Mouse (Mus musculus) liver, embryonic 12.5 days (tissue): ENCODE results near the gene Hhex. TPM values are rescaled to one million over a fixed set of nuclear protein-coding genes. Genes with fewer than 3 reads are reported as not detected.
A peak's percentile ranks its signal among the peaks of the same experiment; 100 is the strongest.

Source experiments
- ATAC-seq: fragments of 200-750 bp; cut with Nextera tagmentation; 2 replicates; pipeline ENCODE4 v1.8.0; 2017; ENCODE audit warnings: moderate number of reproducible peaks, mild to moderate bottlenecking, moderate library complexity
- H3K27ac ChIP-seq: fragments of 300-500 bp; sonication (generic); 2 replicates; pipeline ENCODE4 v1.5.1; 2016; ENCODE audit warnings: mild to moderate bottlenecking
- H3K27me3 ChIP-seq: fragments of 300-500 bp; sonication (generic); replicated peaks from 2 replicates; pipeline ENCODE4 v1.6.1; 2016; ENCODE audit warnings: mild to moderate bottlenecking, moderate library complexity
- H3K36me3 ChIP-seq: fragments of 300-500 bp; sonication (generic); 2 replicates; pipeline ENCODE4 v1.6.1; 2016; ENCODE audit warnings: mild to moderate bottlenecking, moderate library complexity
- H3K4me1 ChIP-seq: fragments of 300-500 bp; sonication (generic); 2 replicates; pipeline ENCODE4 v1.6.1; 2016
- H3K4me2 ChIP-seq: fragments of 300-500 bp; sonication (generic); 2 replicates; pipeline ENCODE4 v1.6.1; 2016; ENCODE audit warnings: mild to moderate bottlenecking, moderate library complexity
- H3K4me3 ChIP-seq: fragments of 300-500 bp; sonication (generic); 2 replicates; pipeline ENCODE4 v1.5.1; 2016; ENCODE audit warnings: mild to moderate bottlenecking, moderate library complexity
- H3K9ac ChIP-seq: fragments of 300-500 bp; sonication (generic); 2 replicates; pipeline ENCODE4 v1.6.1; 2016; ENCODE audit warnings: mild to moderate bottlenecking, moderate library complexity
- H3K9me3 ChIP-seq: fragments of 300-500 bp; sonication (generic); replicated peaks from 2 replicates; pipeline ENCODE4 v1.6.1; 2016; ENCODE audit warnings: mild to moderate bottlenecking, moderate library complexity
- WGBS: fragments of 180-500 bp; shearing (Covaris S2); methylation state at CpG from one replicate; pipeline ENCODE4 v1.1.7; 2016; ENCODE audit not compliant: insufficient replicate concordance; 5-methylcytosine and 5-hydroxymethylcytosine counted together
- polyA plus RNA-seq: library from polyadenylated mRNA; unstranded; fragments of >200 nt; fragmentation: Nextera tagmentation; extraction: Ambion mirVana; gene quantifications from 2 replicates; pipeline ENCODE4 v1.2.1, GENCODE M21; 2016

The Hhex gene
- 38.9 and 39.8 TPM in 2 replicates for polyA plus RNA-seq

DNA sequence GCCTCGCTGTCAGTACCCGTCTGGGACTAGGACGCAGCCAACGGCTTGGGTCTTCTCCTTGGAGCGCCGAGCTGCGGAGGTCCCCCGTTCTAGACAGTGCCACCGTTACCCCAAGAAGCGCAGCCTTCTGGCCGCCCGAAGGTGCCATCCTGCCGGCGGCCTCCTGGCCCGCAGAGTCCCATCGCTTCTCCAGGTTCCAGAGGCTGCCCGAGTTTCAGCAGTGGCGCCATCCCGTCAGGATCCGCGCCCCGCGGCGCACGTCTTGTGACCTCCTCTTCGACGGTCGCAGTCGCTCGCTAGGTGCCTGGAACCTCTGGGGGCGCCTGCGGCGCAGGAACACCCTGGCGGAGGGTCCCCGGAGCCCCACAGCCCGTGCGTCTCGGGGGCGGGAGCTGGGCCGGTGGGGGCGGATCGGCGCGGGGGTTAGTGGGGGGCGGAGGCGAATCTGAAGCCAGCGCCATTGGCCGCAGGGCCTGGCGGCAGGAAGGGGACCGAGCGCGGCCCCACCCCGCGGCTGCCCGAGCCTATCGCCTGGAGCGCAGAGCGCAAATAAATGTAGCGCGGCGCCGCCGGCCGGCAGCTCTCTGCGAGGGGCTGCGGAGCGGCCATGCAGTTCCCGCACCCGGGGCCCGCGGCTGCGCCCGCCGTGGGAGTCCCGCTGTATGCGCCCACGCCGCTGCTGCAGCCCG lies at the start of gene Hhex:
TSS of gene Hhex (plus strand) at position 548 of the 689 bp plus-strand sequence.
- peaks cover 86% of the 10 kb centered on the region for H3K27me3 ChIP-seq
- no peaks in the 10 kb centered on the region for H3K9me3 ChIP-seq
- H3K4me1 ChIP-seq = peaks cover 47% of the 10 kb centered on the region
- peak within 1 kb of the TSS; percentile 80 for H3K9ac ChIP-seq
- peak within 1 kb of the TSS; percentile 85 for H3K27ac ChIP-seq
- WGBS = 1% methylated on average over 75 of the region's 79 CpGs
- H3K4me3 ChIP-seq = peak within 1 kb of the TSS; percentile 70
- ATAC-seq = peak; percentile 75
- peak within 1 kb of the TSS; percentile 86 for H3K4me2 ChIP-seq
- peaks cover 8% of the 10 kb centered on the region; the same call in 1 of the 2 replicates for H3K36me3 ChIP-seq

DNA sequence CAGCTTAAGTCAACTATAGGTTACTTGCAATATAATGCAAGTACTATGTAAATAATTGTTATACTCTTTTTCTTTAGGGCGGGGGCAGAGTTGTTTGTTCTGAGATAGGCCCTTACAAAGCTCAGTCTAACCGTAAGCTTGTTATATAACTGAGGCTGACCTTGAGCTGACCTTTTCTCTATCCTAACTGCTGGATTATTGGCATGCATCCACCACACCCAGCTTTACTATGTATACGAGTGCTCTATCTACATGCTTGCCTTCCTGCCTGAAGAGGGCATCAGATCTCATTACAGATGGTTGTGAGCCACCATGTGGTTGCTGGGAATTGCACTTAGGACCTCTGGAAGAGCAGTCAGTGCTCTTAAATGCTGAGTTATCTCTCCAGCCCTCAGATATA lies 48.5 kb upstream of the Hhex start:
- 71% methylated on average over 3 of the region's 3 CpGs for WGBS
- ATAC-seq = no peak
- Histone ChIP-seq H3K4me1 (peaks cover 6% of the 10 kb centered on the region), H3K9me3 (no peaks in the 10 kb centered on the region), H3K27me3 (no peaks in the 10 kb centered on the region), H3K27ac (no peak overlapping the region), H3K36me3 (peaks cover 92% of the 10 kb centered on the region), H3K9ac (no peak overlapping the region), H3K4me2 (no peak overlapping the region), H3K4me3 (no peak overlapping the region)

DNA sequence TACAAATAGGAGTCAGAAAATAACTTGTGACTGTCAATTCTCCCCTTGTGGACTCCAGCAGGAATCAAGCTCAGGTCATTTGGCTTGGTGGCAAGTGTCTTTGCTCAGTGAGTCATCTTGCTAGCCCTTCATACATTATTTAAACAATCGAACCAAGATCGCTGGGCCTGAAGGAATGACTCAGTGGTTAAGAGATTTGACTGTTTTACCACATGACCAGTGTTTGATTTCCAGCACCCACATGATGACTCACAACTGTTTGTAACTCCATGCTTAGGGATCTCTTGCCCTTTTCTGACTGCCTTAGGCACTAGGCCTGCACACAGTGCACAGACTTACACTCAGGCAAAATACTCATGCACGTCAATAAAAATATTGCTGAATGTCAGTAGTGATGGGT lies 42.7 kb upstream of the Hhex start:
- Histone ChIP-seq H3K9me3 (no peaks in the 10 kb centered on the region), H3K27ac (no peak overlapping the region), H3K4me1 (no peaks in the 10 kb centered on the region), H3K36me3 (peaks cover 97% of the 10 kb centered on the region), H3K27me3 (no peaks in the 10 kb centered on the region), H3K9ac (no peak overlapping the region), H3K4me2 (no peak overlapping the region), H3K4me3 (no peak overlapping the region)
- no peak for ATAC-seq
- 90% methylated on average over 3 of the region's 3 CpGs for WGBS

DNA sequence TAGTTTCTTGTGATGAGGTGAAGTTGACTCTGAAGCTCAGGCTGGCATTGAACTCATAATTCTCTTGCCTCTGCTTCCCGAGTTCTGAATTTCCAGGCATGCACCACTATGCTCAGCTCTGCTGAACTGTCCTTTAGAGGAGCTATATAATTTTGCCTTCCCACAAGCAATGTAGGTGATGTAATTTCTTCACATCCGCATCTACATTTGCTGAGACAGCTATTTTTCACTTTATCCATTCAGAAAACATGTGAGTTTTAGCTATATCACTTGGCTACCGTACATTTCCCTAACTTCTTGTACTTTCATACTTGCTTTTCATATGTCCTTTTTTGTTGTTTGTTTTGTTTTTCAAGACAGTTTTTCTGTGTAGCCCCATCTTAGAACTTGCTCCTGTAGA lies 38.3 kb upstream of the Hhex start:
- Histone ChIP-seq H3K9ac (no peak overlapping the region), H3K4me2 (no peak overlapping the region), H3K27me3 (no peaks in the 10 kb centered on the region), H3K9me3 (no peaks in the 10 kb centered on the region), H3K4me3 (no peak overlapping the region), H3K36me3 (peaks cover 97% of the 10 kb centered on the region), H3K4me1 (no peaks in the 10 kb centered on the region), H3K27ac (no peak overlapping the region)
- ATAC-seq = no peak
- WGBS = 90% methylated on average over 3 of the region's 3 CpGs

DNA sequence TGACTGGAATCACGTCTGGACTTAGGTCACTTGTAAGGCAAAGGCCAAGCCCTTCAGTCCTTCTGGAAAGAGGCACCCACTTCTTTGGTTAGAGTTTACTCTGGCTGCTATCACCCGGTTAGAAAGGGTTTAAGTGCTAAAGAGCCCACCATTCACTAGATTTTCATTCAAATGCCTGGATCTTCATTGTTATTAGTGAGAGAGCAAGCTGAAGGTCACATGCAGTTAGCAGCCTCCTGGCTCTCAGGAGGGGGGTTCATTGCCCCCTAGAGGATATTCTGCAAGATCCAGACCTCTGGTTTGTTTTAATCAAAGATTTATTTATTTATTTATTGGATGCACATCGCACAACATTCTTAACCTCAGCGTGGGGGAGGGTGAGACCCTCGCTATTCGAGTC lies 33.7 kb upstream of the Hhex start:
- no peak overlapping the region for H3K9ac ChIP-seq
- 87% methylated on average over 6 of the region's 6 CpGs for WGBS
- H3K9me3 ChIP-seq = no peaks in the 10 kb centered on the region
- no peak overlapping the region for H3K27ac ChIP-seq
- H3K4me3 ChIP-seq = no peak overlapping the region
- H3K36me3 ChIP-seq = peaks cover 99% of the 10 kb centered on the region
- H3K4me1 ChIP-seq = no peaks in the 10 kb centered on the region
- no peaks in the 10 kb centered on the region for H3K27me3 ChIP-seq
- H3K4me2 ChIP-seq = no peak overlapping the region
- ATAC-seq = no peak

DNA sequence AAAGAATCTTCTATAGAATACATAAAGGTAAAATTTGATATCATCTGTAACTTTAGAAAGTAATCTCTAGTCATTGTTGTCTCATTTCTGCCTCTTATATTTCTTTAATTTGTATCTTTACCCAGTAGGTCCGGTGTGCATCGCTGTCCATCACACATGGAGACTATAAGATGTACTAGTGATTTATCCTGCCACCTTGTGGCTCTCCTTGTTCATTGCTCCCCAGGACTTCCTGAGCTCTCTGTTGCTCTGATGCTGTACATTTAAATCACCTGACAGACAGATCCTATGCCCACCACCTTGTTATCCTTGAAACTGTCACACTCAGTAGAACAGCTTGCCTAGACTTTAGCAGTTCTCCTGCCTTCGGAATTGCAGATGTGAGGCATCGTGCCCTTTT lies 16.3 kb upstream of the Hhex start:
- Histone ChIP-seq H3K4me1 (no peaks in the 10 kb centered on the region), H3K36me3 (peaks cover 97% of the 10 kb centered on the region), H3K27ac (no peak overlapping the region), H3K9ac (no peak overlapping the region), H3K27me3 (no peaks in the 10 kb centered on the region), H3K4me2 (no peak overlapping the region), H3K4me3 (no peak overlapping the region), H3K9me3 (no peaks in the 10 kb centered on the region)
- 83% methylated on average over 4 of the region's 4 CpGs for WGBS
- no peak for ATAC-seq

DNA sequence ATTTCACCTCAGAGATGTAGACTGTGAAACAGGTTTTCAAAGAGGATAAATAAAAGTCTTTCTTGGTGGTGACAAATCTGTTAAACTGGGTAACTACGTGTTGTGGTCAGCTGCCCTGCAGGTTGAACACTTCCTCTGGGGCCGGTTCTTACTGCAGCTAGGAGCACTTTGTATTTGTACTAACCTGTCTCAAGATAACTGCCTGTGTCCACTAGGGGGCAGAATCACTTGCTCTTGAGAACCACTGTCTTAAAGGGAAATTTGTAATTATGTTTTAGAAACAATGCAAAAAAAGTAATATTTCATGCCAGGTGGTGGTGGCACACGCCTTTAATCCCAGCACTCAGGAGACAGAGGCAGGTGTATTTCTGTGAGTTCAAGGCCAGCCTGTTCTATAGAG lies 15.0 kb upstream of the Hhex start:
- H3K36me3 ChIP-seq = peaks cover 94% of the 10 kb centered on the region

DNA sequence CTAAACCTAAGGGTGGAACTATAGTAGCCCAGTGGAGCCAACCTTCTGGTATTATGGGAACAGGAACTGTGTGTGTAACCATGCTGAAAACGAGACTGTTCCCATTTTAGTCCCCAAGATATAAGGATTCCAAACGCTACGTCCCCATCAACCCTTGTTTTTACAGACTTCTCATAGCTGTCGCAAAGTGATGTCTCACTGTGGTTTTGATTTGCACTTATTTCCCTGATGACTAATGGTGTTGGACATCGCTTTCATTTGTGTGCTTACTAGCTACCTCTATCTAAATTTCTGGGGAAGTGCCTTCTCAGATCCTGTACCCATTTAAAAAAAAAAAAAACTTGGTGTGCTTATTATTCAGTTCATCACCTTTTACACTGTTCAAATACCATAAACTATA lies 6.0 kb upstream of the Hhex start:
- peaks cover 12% of the 10 kb centered on the region for H3K36me3 ChIP-seq
- H3K9ac ChIP-seq = no peak overlapping the region
- 46% methylated on average over 5 of the region's 5 CpGs for WGBS
- H3K27me3 ChIP-seq = peaks cover 63% of the 10 kb centered on the region
- H3K4me3 ChIP-seq = no peak overlapping the region
- peaks cover 7% of the 10 kb centered on the region; the same call in 1 of the 2 replicates for H3K4me1 ChIP-seq
- no peak overlapping the region for H3K27ac ChIP-seq
- no peak overlapping the region for H3K4me2 ChIP-seq
- ATAC-seq = no peak
- H3K9me3 ChIP-seq = no peaks in the 10 kb centered on the region

More for the DNA sequence above, 15.0 kb upstream of the Hhex start:
- no peak overlapping the region for H3K9ac ChIP-seq
- H3K4me1 ChIP-seq = no peaks in the 10 kb centered on the region
- ATAC-seq = no peak
- WGBS = 35% methylated on average over 3 of the region's 3 CpGs
- no peaks in the 10 kb centered on the region for H3K9me3 ChIP-seq
- no peak overlapping the region for H3K4me3 ChIP-seq
- H3K27me3 ChIP-seq = no peaks in the 10 kb centered on the region
- no peak overlapping the region for H3K4me2 ChIP-seq
- H3K27ac ChIP-seq = no peak overlapping the region

DNA sequence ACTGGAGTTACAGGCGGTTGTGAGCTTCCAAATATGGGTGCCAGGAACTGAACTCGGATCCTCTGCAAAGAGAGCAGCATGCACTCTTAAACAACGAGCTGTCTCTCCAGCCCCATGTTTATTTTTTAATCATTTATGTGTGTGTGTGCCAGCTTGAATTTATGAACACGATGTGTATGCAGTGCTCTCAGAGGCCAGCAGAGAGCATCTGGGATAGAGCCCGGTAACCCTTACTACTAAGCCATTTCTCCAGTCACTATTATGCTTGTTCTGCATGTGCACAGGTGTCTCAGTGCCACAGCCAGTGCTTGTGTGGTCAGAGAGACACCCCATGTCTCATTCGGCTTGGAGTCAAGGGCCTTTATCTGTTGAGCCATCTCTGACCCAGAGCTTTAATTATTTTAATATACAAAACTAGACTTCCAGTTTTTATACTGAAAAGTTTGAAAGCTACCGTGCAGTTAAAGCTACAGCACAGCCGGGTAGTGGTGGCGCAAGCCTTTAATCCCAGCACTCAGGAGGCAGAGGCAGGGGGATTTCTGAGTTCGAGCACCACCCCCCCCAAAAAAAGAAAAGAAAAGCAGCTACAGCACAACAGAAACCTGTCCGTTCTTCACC lies 3.4 kb upstream of the Hhex start:
- H3K27me3 ChIP-seq = peaks cover 85% of the 10 kb centered on the region
- 78% methylated on average over 11 of the region's 11 CpGs for WGBS

DNA sequence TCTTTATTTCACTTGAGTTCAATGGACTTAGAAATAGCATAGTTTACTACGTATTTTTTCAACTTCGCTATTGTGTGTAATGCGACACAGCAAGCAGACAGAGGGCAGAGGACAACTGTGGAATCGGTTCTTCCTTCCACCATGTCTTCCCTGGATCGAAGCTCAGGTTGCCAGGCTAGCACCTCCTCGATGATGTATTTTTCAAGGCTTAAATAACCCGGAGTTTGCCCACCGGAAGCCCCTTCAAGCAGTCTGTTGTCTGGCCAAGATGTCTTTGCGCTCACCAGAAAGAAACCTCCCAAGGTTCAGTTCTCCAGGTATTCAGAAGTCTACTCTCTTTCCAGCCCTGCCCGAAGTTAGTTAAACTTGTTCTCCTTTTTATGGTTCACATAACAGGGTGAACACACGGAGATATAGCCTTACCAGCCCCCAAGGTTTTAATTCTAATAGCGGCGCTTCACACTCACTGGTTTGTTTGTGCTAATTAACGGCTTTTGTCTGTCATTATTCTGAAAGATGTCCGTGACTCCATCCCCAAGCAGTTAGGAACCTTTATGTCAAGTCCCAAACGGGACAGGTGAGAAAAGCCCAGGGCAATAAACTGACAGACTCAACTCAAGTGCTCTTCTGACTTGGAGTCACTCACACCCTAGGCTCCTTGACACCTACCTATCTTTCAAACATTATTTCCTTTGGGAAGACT lies 1.6 kb upstream of the Hhex start:
- Histone ChIP-seq H3K4me2 (peak overlapping the region; percentile 86), H3K27ac (no peak overlapping the region), H3K9ac (no peak overlapping the region), H3K4me3 (peak overlapping the region; percentile 70), H3K36me3 (0 out of 2 replicates have a peak, but pooled peaks cover 5% of the 10 kb centered on the region), H3K4me1 (peaks cover 47% of the 10 kb centered on the region), H3K9me3 (no peaks in the 10 kb centered on the region), H3K27me3 (peaks cover 89% of the 10 kb centered on the region)
- ATAC-seq = no peak
- 28% methylated on average over 16 of the region's 16 CpGs for WGBS

More for the DNA sequence above, 3.4 kb upstream of the Hhex start:
- no peak for ATAC-seq
- Histone ChIP-seq H3K36me3 (no peaks in the 10 kb centered on the region), H3K9me3 (no peaks in the 10 kb centered on the region), H3K4me3 (no peak overlapping the region), H3K27ac (no peak overlapping the region), H3K4me1 (peaks cover 32% of the 10 kb centered on the region), H3K4me2 (no peak overlapping the region), H3K9ac (no peak overlapping the region)

DNA sequence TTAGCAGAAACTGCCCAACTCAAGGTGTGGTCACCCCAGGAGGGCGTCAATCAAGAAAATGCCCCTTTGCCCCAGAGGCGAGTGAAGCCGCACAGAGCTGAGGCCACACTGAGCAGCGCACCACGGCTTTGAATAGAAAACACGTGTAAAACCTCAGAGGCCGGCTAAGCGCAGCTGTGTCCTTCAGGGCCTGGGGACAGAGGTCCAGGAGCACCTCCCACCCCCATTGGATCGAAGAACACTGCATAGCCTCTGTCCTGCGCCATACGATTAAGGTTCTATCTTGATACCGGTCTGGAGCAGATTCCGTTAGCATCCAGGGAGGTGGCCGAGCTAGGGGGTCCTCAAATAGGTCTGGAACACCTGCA lies 731 bp upstream of the Hhex start:
- peak overlapping the region; percentile 86 for H3K4me2 ChIP-seq
- peaks cover 47% of the 10 kb centered on the region for H3K4me1 ChIP-seq
- H3K27ac ChIP-seq = peak overlapping the region; percentile 85; the same call in 1 of the 2 replicates
- peak overlapping the region; percentile 80 for H3K9ac ChIP-seq
- 0 out of 2 replicates have a peak, but pooled peaks have one; percentile 19 for ATAC-seq
- no peaks in the 10 kb centered on the region for H3K9me3 ChIP-seq
- peak overlapping the region; percentile 70 for H3K4me3 ChIP-seq
- 0 out of 2 replicates have a peak, but pooled peaks cover 5% of the 10 kb centered on the region for H3K36me3 ChIP-seq
- WGBS = 1% methylated on average over 14 of the region's 14 CpGs
- peaks cover 84% of the 10 kb centered on the region for H3K27me3 ChIP-seq
